Mouse (Mus musculus) C2C12 (cell line): ENCODE results near the gene Vamp4. TPM values are rescaled to one million over a fixed set of nuclear protein-coding genes. Genes with fewer than 3 reads are reported as not detected.

Source experiments
- H3K27me3 ChIP-seq: one replicate; pipeline ENCODE4 v1.6.1; 2011; ENCODE audit not compliant: control insufficient read depth, insufficient read depth, insufficient read length
- H3K36me3 ChIP-seq: one replicate; pipeline ENCODE4 v1.6.1; 2011; ENCODE audit not compliant: control insufficient read depth, insufficient read depth
- H3K4me3 ChIP-seq: one replicate; pipeline ENCODE4 v1.5.1; 2011; ENCODE audit warnings: mild to moderate bottlenecking, control low read depth; ENCODE audit not compliant: poor library complexity, insufficient read depth, severe bottlenecking
- H3K79me2 ChIP-seq: one replicate; pipeline ENCODE4 v1.6.1; 2011; ENCODE audit not compliant: control insufficient read depth, insufficient read depth
- H3K79me3 ChIP-seq: one replicate; pipeline ENCODE4 v1.6.1; 2011; ENCODE audit warnings: low read depth, control low read depth
- H3ac ChIP-seq: one replicate; pipeline ENCODE3; 2011; ENCODE audit warnings: low read depth; ENCODE audit not compliant: control insufficient read depth, insufficient read length
- CEBPB ChIP-seq: IDR thresholded peaks from one replicate; pipeline ENCODE4 v1.6.1; 2011; ENCODE audit warnings: low read depth, mild to moderate bottlenecking, control low read depth, moderate library complexity
- CTCF ChIP-seq: IDR thresholded peaks from one replicate; pipeline ENCODE4 v1.5.1; 2011; ENCODE audit not compliant: control insufficient read depth, insufficient read depth, insufficient read length
- FOSL1 ChIP-seq: IDR thresholded peaks from one replicate; pipeline ENCODE4 v1.8.0; 2011; ENCODE audit warnings: mild to moderate bottlenecking, low read length; ENCODE audit not compliant: poor library complexity, insufficient read depth, severe bottlenecking
- MAX ChIP-seq: IDR thresholded peaks from one replicate; pipeline ENCODE4 v1.6.1; 2011; ENCODE audit warnings: mild to moderate bottlenecking, control low read depth
- MYOD1 ChIP-seq: IDR thresholded peaks from one replicate; pipeline ENCODE4 v1.6.1; 2011; ENCODE audit warnings: low read depth; ENCODE audit not compliant: control insufficient read depth, insufficient read length
- MYOG ChIP-seq: IDR thresholded peaks from one replicate; pipeline ENCODE4 v1.6.1; 2011; ENCODE audit not compliant: control insufficient read depth, insufficient read length; ENCODE audit errors: extremely low read depth
- USF1 ChIP-seq: IDR thresholded peaks from one replicate; pipeline ENCODE4 v1.6.1; 2011; ENCODE audit warnings: low read depth, mild to moderate bottlenecking, control low read depth, moderate library complexity
- polyA plus RNA-seq: library from polyadenylated mRNA; unstranded; fragments of >200 nt; fragmentation: generic; extraction: Trizol; gene quantifications from one replicate; pipeline ENCODE4 v1.2.1, GENCODE M21; 2012; ENCODE audit warnings: missing spikeins

The Vamp4 gene
- polyA plus RNA-seq, 1 experiment = 12.3 TPM

- H3K36me3 ChIP-seq = no peaks in the 10 kb centered on the region
- H3K79me2 ChIP-seq = peaks cover 3% of the 10 kb centered on the region
- TF ChIP-seq CTCF = no peak
- no peak overlapping the region for H3ac ChIP-seq
- no peak overlapping the region for H3K4me3 ChIP-seq
- H3K79me3 ChIP-seq = peaks cover 1% of the 10 kb centered on the region
- H3K27me3 ChIP-seq = no peaks in the 10 kb centered on the region
Measured at GRCm38 (mm10) chr1:162552956-162553355, 17.4 kb upstream of the Vamp4 start.

- H3K36me3 ChIP-seq = no peaks in the 10 kb centered on the region
- no peaks in the 10 kb centered on the region for H3K79me2 ChIP-seq
- no peaks in the 10 kb centered on the region for H3K79me3 ChIP-seq
- no peaks in the 10 kb centered on the region for H3K27me3 ChIP-seq
- TF ChIP-seq CEBPB (no peak), MYOD1 (no peak), FOSL1 (no peak), CTCF (no peak), USF1 (no peak), MAX (no peak), MYOG (no peak)
- no peak overlapping the region for H3ac ChIP-seq
- no peak overlapping the region for H3K4me3 ChIP-seq
Measured at GRCm38 (mm10) chr1:162554193-162554592, 16.1 kb upstream of the Vamp4 start.

GRCm38 (mm10) chr1:162563236-162563635, 7.1 kb upstream of the Vamp4 start:
- H3K79me3 ChIP-seq = no peaks in the 10 kb centered on the region
- no peaks in the 10 kb centered on the region for H3K27me3 ChIP-seq
- no peaks in the 10 kb centered on the region for H3K36me3 ChIP-seq
- TF ChIP-seq MYOD1 (no peak), CEBPB (no peak), FOSL1 (no peak), CTCF (no peak), MYOG (no peak), USF1 (no peak), MAX (no peak)
- no peak overlapping the region for H3K4me3 ChIP-seq
- no peak overlapping the region for H3ac ChIP-seq
- H3K79me2 ChIP-seq = no peaks in the 10 kb centered on the region

GRCm38 (mm10) chr1:162564992-162565391, 5.3 kb upstream of the Vamp4 start:
- no peak overlapping the region for H3ac ChIP-seq
- no peak overlapping the region for H3K4me3 ChIP-seq
- TF ChIP-seq MAX (no peak), CEBPB (no peak)
- no peaks in the 10 kb centered on the region for H3K79me3 ChIP-seq
- H3K36me3 ChIP-seq = no peaks in the 10 kb centered on the region
- H3K79me2 ChIP-seq = no peaks in the 10 kb centered on the region
- no peaks in the 10 kb centered on the region for H3K27me3 ChIP-seq

GRCm38 (mm10) chr1:162567351-162567750, 3.0 kb upstream of the Vamp4 start:
- H3ac ChIP-seq = no peak overlapping the region
- no peaks in the 10 kb centered on the region for H3K36me3 ChIP-seq
- peaks cover 16% of the 10 kb centered on the region for H3K79me2 ChIP-seq
- H3K79me3 ChIP-seq = peaks cover 3% of the 10 kb centered on the region
- H3K4me3 ChIP-seq = no peak overlapping the region
- TF ChIP-seq CEBPB (no peak), FOSL1 (no peak), USF1 (no peak), CTCF (no peak), MYOG (no peak), MYOD1 (no peak)
- no peaks in the 10 kb centered on the region for H3K27me3 ChIP-seq

- Histone ChIP-seq H3K79me3 (peaks cover 14% of the 10 kb centered on the region), H3K79me2 (peaks cover 32% of the 10 kb centered on the region), H3K36me3 (peaks cover 18% of the 10 kb centered on the region), H3K4me3 (peak overlapping the region; percentile 74), H3K27me3 (no peaks in the 10 kb centered on the region), H3ac (peak overlapping the region; percentile 90)
- TF ChIP-seq CEBPB (no peak), MYOD1 (no peak), FOSL1 (no peak), MYOG (no peak), CTCF (no peak), USF1 (no peak), MAX (no peak)
Measured at GRCm38 (mm10) chr1:162570931-162571601, 751 bp downstream of the Vamp4 start.
